Mouse (Mus musculus) bone marrow, adult 2 months (tissue): ENCODE results near the gene Lsg1.

ENCODE experiments used
- CTCF ChIP-seq: fragments of 200-500 bp; IDR thresholded peaks from 2 replicates; pipeline ENCODE4 v1.5.1; 2011; ENCODE audit warnings: low read length, control low read depth; ENCODE audit not compliant: control insufficient read depth, insufficient read depth
- POLR2A ChIP-seq: fragments of 200-500 bp; IDR thresholded peaks from 2 replicates; pipeline ENCODE4 v1.6.1; 2011; ENCODE audit warnings: low read depth, mild to moderate bottlenecking, control low read depth, low read length, borderline replicate concordance; ENCODE audit not compliant: control insufficient read depth

DNA sequence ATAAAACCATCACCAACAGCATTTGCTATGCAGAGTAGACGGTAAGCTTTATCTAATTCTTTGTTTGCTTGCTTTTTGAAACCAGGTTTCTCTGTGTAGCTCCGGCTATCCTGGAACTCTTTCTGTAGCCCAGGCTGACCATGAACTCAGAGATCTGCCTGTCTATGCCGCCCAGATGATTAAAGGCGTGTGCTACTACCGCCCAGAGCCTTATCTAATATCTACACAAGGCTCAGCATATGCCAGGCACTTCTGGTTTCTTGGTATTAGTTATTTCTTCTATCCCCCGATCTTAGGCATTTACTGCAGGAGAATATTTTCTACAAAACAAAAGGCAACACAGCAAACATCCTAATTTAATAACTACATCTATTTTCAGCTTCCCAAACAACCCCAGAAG, 21.8 kb downstream of the Lsg1 start:
- no peak for TF ChIP-seq CTCF
- no peak for TF ChIP-seq POLR2A
